Mouse (Mus musculus): ENCODE measurements around the gene Qpctl.

DNA sequence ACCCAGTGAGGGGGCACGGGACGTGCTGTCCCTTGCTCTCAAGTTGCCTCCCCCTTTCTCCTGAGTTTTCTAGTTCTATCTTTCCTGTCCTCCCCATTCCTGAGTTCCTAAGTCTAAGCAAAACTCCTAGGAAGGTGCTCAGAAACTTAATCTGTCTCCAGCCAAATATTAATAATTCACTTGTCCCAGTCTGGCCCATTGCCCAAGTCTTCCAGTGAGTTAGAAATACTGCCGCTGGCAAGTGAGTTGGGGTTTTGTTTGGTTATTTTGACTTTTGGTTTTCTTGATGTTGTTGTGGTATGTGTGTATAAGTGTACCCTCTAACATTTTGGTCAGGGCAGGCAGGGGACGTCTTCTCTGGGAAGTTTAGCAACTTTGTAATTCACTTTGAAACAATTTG is 27.4 kb downstream of the Qpctl start:
- TF ChIP-seq MYOG (IDR thresholded peaks at IDR 0.05; ENCODE audit: control insufficient read depth in 1 of 3, insufficient read depth in 1 of 3, insufficient read length in 2 of 3, low read depth in 2 of 3): no peak
- TF ChIP-seq POLR2A (IDR thresholded peaks at IDR 0.05; ENCODE audit: insufficient read length, low read depth): no peak
- no peak for TF ChIP-seq SRF (IDR thresholded peaks at IDR 0.05; ENCODE audit: control insufficient read depth, insufficient read length, low read depth)
- TF ChIP-seq POLR2AphosphoS2 (IDR thresholded peaks at IDR 0.05; ENCODE audit: insufficient read length, low read depth): no peak
- no peak for TF ChIP-seq MAX (IDR thresholded peaks at IDR 0.05; ENCODE audit: low read depth)
- no peak for TF ChIP-seq USF1 (IDR thresholded peaks at IDR 0.05; ENCODE audit: low read depth)
- no peak for TF ChIP-seq CEBPB (IDR thresholded peaks at IDR 0.05; ENCODE audit: insufficient read depth, poor library complexity, severe bottlenecking)
- TF ChIP-seq TCF12 (IDR thresholded peaks at IDR 0.05; ENCODE audit: insufficient read depth, poor library complexity, severe bottlenecking): no peak
- TF ChIP-seq E2F4 (IDR thresholded peaks at IDR 0.05; ENCODE audit: insufficient read depth): no peak
- no peak for TF ChIP-seq REST (IDR thresholded peaks at IDR 0.05; ENCODE audit: insufficient read depth, insufficient read length)
- TF ChIP-seq MYOD1 (IDR thresholded peaks at IDR 0.05; ENCODE audit: control insufficient read depth in 1 of 3, insufficient read length in 2 of 3, low read depth in 2 of 3): no peak
